Mouse (Mus musculus) midbrain, embryonic 10.5 days (tissue): ENCODE measurements at regions not wholly inside any gene's neighbourhood (a gene's known extent, or its start where the extent isn't known, plus 50 kb on each side); places are given as distances from the start of the nearest gene placed in this dataset.
"Not testable (repeated sequence)": the region's sequence is repeated elsewhere in the genome, so short reads cannot be mapped to it uniquely, and the experiment has no call there.

Experiments used
- DNase-seq: peaks from one replicate; pipeline ENCODE4 v3.0.0-alpha.2; 2017; ENCODE audit warnings: low spot score
- H3K27ac ChIP-seq: fragments of 300-500 bp; sonication (generic); replicated peaks from 2 replicates; pipeline ENCODE4 v1.5.1; 2016; ENCODE audit warnings: mild to moderate bottlenecking
- H3K27me3 ChIP-seq: fragments of 300-500 bp; sonication (generic); 2 replicates; pipeline ENCODE4 v1.6.1; 2016; ENCODE audit warnings: low read depth, mild to moderate bottlenecking; ENCODE audit not compliant: poor library complexity, severe bottlenecking
- H3K36me3 ChIP-seq: fragments of 300-500 bp; sonication (generic); 2 replicates; pipeline ENCODE4 v1.6.1; 2016; ENCODE audit warnings: mild to moderate bottlenecking, moderate library complexity
- H3K4me1 ChIP-seq: fragments of 300-500 bp; sonication (generic); 2 replicates; pipeline ENCODE4 v1.6.1; 2016
- H3K4me3 ChIP-seq: fragments of 300-500 bp; sonication (generic); 2 replicates; pipeline ENCODE4 v1.5.1; 2016; ENCODE audit warnings: mild to moderate bottlenecking, moderate library complexity
- H3K9me3 ChIP-seq: fragments of 300-500 bp; sonication (generic); replicated peaks from 2 replicates; pipeline ENCODE4 v1.6.1; 2016; ENCODE audit warnings: mild to moderate bottlenecking
- WGBS: fragments of 180-500 bp; shearing (Covaris S2); methylation state at CpG from one replicate; pipeline ENCODE4 v1.1.7; 2016; 5-methylcytosine and 5-hydroxymethylcytosine counted together

DNA sequence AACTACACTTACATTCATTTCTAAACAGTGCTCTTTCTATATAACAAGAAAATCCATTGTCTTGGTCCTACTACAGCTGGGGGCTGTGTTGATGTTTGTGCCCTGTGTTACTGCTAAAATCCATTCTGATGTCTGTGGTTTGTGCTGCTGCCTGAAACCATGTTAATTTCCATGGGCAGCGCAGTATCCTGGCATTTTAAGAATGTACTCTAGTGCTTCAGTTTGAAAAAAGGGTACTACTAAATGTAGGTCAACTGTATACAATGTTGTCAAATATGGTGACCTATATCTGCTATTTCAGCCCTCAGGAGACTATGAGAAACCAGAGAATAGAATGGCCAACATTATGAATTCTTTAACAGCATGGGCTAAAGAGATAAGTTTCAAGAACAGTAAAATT is 1052.2 kb downstream of the Hace1 start:
- DNase-seq, result no peak
- Histone ChIP-seq H3K4me3 (no peak overlapping the region), H3K27ac (no peak overlapping the region), H3K4me1 (no peaks in the 10 kb centered on the region), H3K9me3 (no peaks in the 10 kb centered on the region), H3K36me3 (no peaks in the 10 kb centered on the region), H3K27me3 (no peaks in the 10 kb centered on the region)
- 91% methylated on average over 1 of the region's 1 CpGs for WGBS

DNA sequence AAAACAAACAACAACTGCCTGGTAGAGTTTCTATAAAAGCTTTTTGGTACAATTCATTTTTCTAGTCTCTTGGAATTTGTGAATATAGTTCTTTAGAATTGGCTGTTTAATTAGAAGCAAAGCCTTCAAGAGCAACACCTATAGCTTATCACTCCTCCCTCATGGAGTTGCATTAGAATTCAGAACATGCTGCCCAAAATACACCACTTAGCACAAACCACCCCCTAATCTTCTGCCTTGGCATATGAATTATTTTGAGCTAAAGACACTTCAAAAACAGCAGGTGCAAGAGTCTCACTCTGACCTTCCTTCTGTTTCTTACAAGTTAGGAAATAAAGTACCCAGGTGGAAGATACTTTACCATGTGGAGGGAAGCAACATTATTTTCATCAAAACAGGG is 1085.4 kb downstream of the Hace1 start:
- H3K4me3 ChIP-seq, result no peak overlapping the region
- no peaks in the 10 kb centered on the region for H3K9me3 ChIP-seq
- no peaks in the 10 kb centered on the region for H3K4me1 ChIP-seq
- no peaks in the 10 kb centered on the region for H3K36me3 ChIP-seq
- DNase-seq, result no peak
- H3K27ac ChIP-seq, result no peak overlapping the region
- H3K27me3 ChIP-seq, result no peaks in the 10 kb centered on the region

DNA sequence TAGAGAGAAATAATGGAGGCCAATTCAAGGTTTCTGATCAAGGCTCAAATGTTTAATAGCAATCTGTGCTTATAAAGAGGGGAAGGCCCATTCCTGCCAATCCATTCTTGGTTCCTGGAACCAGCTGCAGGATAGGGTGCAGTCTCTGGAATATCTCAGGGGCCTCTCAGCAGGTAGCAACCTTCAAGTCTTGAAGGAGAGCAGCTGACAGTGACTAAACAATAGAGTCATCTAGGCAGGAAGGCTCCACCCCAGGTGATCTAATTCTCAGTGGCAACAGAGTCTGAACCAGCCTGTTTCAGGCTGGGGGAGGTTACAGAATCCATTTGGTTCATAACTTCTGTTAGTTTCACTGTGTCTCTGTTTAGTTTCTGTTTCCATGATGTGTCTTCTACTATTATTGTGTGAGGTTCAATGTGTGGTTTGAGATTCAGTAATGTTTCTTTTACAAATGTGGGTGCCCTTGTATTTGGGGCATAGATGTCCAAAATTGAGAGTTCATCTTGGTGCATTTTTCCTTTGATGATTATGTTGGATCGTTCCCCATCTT is 1112.3 kb downstream of the Hace1 start:
- DNase-seq, H3K27me3 ChIP-seq, H3K4me3 ChIP-seq, H3K9me3 ChIP-seq, H3K36me3 ChIP-seq, H3K4me1 ChIP-seq, H3K27ac ChIP-seq: not testable (repeated sequence)
- 93% methylated on average over 1 of the region's 1 CpGs for WGBS

DNA sequence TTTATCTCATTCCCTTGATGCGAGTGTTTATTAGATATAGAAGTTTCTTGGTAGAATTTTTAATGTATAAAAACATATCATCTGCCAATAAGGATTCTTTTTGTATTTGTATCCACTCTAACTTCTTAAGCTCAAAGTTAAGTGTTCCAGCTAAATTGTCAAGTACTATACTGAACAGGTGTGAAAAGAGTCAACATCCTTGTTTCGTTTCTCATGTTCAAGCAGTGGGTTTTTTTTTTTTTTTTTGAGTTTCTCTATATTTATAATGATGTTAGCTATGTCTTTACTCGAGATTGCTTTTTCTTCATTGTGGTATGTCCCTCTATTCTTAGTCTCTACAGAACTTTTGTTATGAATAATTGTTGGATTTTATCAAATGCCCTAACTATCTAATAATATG is 1115.0 kb downstream of the Hace1 start:
- DNase-seq, result no peak
- Histone ChIP-seq H3K36me3 (no peaks in the 10 kb centered on the region), H3K9me3 (no peaks in the 10 kb centered on the region), H3K27ac (no peak overlapping the region), H3K27me3 (no peaks in the 10 kb centered on the region), H3K4me3 (no peak overlapping the region), H3K4me1 (peaks cover under 1% of the 10 kb centered on the region; the same call in 1 of the 2 replicates)
- WGBS, result 95% methylated on average over 3 of the region's 3 CpGs

DNA sequence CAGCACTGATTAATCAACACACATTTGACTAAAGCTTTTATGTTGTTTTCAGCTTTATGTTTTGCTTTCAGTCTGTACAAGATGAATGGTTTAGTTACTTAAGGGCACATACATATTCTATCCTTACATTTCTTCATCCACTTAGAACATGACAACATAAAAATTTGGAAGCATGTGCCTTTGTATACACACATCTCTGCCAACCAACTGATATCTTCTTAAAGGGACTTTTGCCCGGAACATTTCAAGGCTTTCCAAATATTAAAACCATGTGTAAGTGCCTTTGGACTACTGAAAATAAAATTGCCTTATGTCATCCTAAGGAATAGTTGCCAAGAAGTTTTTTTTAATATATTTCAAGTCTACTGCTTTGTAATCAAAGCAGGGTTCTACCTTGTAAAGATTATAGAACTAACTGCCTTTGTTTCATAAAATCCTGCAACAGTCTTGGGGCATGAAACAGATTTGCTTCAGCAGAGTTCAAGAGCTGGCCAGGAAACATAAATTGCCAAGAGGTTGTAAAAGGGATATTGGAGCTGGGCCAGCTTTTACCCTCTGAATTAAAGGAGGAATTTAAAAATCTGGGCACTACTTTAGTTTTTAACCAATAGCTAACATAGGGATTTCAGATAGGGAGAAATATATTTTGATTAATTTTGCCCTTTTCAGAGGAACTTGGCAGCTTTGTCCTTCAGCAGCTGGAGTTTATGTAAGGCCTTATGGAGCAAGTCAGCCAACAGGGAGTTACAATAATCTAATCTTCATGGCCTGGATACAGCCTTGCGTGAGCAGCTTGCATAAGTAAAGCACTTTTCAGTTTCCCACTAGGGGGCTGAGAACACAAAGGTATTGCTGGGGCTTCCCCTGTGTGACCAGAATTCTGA is 1120.0 kb downstream of the Hace1 start:
- Histone ChIP-seq H3K9me3 (no peaks in the 10 kb centered on the region), H3K27me3 (no peaks in the 10 kb centered on the region), H3K4me1 (peaks cover 5% of the 10 kb centered on the region; the same call in 1 of the 2 replicates), H3K36me3 (no peaks in the 10 kb centered on the region), H3K27ac (no peak overlapping the region), H3K4me3 (no peak overlapping the region)
- DNase-seq, result no peak
- WGBS, result 56% methylated on average over 2 of the region's 2 CpGs

DNA sequence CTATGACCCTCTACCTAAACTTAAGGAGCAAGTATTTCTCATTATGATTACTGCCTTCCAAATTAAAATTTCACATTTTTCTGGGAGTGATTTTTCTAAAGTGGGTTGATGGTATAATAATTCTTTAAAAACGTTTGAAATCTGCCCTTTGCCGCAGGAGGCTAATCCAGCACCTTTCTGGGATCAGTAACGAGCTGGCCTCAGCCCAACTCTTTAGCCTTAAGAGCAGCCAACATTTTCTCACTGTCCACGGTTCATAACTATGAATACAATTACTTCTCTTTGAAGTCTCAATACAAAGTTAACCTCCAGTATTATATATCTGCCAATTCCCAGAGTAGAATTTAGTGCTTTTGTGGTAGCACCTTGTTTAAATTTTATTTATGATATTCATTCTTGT is 1123.6 kb downstream of the Hace1 start:
- Histone ChIP-seq H3K27me3 (no peaks in the 10 kb centered on the region), H3K4me3 (no peak overlapping the region), H3K27ac (no peak overlapping the region), H3K36me3 (no peaks in the 10 kb centered on the region), H3K9me3 (no peaks in the 10 kb centered on the region), H3K4me1 (peaks cover 5% of the 10 kb centered on the region; the same call in 1 of the 2 replicates)
- DNase-seq, result no peak
- WGBS, result 78% methylated on average over 4 of the region's 4 CpGs

DNA sequence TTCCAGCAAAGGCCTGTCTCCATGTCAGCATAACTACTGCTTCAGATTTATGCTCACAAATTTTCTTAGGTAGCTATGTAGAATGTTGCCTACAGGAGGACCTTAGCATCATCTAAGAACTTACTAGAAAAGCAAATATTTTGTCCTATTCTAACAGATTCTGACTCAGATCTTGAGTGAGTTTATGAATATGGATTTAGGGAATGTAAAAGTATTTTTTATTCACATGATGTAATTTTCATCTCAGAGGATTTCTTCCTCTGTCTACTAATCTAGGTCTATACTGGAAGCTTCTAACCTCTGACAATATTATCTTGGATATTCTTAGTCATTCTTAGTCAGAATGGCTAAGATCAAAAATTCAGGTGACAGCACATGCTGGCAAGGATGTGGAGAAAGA is 1130.4 kb downstream of the Hace1 start:
- DNase-seq, H3K27ac ChIP-seq: not testable (repeated sequence)

DNA sequence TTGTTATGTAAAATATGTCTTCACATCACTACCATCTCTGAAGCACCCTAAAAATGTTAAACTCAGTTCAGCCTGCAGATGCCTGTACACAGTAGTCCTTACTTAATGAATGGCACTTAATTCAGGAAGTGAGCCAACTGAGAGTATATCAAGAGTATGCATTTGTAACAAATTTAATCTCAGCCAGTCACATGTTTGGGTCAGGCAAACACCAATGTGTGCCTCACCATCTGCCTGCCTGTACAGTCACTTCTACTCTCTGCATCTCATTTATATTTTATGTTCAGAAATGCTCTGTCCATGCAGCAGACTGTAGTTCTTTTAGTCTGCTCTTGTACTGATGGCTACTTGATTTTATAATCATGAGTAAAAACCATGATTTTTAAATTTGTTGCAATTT is 1135.1 kb downstream of the Hace1 start:
- H3K27ac ChIP-seq, result no peak overlapping the region
- DNase-seq, result no peak
- no peaks in the 10 kb centered on the region for H3K27me3 ChIP-seq
- H3K4me3 ChIP-seq, result no peak overlapping the region
- H3K9me3 ChIP-seq, result no peaks in the 10 kb centered on the region
- H3K36me3 ChIP-seq, result no peaks in the 10 kb centered on the region
- H3K4me1 ChIP-seq, result no peaks in the 10 kb centered on the region

More for the DNA sequence above, 1130.4 kb downstream of the Hace1 start:
- not testable (repeated sequence) for H3K36me3 ChIP-seq, H3K4me3 ChIP-seq, H3K4me1 ChIP-seq, H3K27me3 ChIP-seq, H3K9me3 ChIP-seq

DNA sequence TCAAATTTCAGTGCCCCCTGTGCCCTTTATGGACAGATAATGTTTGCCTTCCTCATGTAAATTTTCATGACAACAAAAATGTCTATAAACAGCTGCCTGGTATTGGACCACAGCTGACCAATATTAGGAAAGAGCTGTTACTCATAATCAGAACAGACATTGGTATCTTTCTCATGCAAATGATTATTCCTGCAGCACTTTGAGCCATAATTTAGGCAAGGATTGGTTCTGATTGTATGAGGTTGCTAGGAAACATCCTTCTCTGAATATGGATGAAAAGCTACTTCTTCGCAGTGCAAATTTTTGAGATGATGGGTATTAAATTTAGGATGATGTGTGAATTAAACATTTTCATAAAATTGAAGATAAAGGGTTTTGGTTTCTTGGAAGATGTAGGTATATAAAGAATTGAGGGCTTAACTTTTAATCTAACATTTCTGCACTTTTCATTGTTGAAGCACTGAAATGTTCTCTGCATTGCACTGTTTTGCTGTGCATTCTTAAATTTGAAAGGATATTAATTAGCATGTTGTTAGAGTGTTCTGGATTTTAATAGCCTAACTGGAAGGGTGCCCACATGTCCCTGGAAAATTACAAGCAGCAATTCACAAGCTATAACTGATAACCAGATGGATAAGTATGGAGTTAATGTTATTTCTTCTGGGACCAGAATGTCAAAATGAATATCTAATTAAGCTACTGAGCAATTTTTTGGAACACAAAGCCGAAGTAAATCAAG is 1140.9 kb downstream of the Hace1 start:
- Histone ChIP-seq H3K36me3 (no peaks in the 10 kb centered on the region), H3K4me3 (no peak overlapping the region), H3K27ac (no peak overlapping the region), H3K4me1 (peaks cover 3% of the 10 kb centered on the region; the same call in 1 of the 2 replicates), H3K27me3 (no peaks in the 10 kb centered on the region), H3K9me3 (no peaks in the 10 kb centered on the region)
- DNase-seq, result no peak
- WGBS, result 81% methylated on average over 2 of the region's 2 CpGs

DNA sequence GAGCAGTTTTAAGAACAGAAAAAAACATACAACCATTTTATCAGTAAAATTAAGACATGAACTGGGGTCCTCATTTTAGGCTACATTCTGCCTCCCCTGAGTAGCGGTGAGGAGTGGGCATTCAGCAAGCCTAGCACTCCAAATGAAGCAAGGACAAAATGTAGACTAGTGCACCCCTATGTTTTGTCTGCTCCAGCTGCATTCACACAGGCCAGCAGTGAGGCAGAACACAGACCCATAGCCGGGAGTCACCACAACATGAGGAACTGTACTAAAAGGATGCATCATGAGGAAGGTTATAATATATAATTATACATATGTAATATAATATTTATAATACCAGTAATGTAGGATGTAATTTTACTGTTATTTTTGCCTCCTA is 1141.5 kb downstream of the Hace1 start:
- Histone ChIP-seq H3K27ac (no peak overlapping the region), H3K9me3 (no peaks in the 10 kb centered on the region), H3K4me3 (no peak overlapping the region), H3K36me3 (no peaks in the 10 kb centered on the region), H3K27me3 (no peaks in the 10 kb centered on the region), H3K4me1 (peaks cover 3% of the 10 kb centered on the region; the same call in 1 of the 2 replicates)
- WGBS, result 86% methylated on average over 2 of the region's 2 CpGs
- no peak for DNase-seq

DNA sequence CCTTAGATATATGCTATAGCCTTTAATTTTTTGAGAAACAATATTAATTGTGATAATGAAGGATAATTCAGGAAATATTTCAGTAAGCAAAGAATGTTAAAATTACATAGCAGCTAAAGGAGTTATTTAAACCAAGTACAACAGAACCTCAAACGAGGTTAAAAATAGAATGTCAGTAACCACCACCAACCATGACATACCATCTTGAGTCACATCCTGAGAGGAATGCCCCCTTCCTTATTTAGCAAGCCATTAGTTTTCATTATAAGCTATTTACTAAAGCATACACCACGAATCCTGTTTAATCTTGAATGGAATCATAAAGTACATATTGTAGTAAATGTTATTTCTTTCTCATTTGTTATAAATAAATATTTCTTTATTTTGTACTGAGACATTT is 1146.0 kb downstream of the Hace1 start:
- Histone ChIP-seq H3K4me1 (no peaks in the 10 kb centered on the region), H3K9me3 (no peaks in the 10 kb centered on the region), H3K27me3 (no peaks in the 10 kb centered on the region), H3K27ac (no peak overlapping the region), H3K36me3 (no peaks in the 10 kb centered on the region), H3K4me3 (no peak overlapping the region)
- DNase-seq, result no peak
- 85% methylated on average over 2 of the region's 2 CpGs for WGBS

DNA sequence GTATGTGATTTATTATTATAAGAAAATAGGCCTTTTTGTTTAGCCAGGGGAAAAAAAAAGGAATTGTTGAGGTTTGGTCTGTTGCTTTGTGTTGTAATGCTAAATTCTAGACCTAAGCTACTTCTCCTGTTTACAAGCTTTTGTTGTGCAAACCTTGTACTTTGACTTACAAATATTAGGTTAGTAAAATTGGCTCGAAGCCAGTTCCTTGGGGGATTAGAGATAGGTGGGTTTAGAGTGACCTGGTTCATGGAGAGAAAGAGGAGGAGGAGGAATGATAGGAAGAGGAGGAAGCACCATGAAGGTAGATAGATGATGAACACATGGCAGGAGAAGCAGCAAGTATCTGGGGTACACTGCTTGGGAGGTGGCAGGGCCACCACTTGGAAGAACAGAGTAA is 1153.0 kb downstream of the Hace1 start:
- H3K27me3 ChIP-seq, result no peaks in the 10 kb centered on the region
- no peak for DNase-seq
- H3K4me3 ChIP-seq, result no peak overlapping the region
- H3K36me3 ChIP-seq, result no peaks in the 10 kb centered on the region
- H3K27ac ChIP-seq, result no peak overlapping the region
- 79% methylated on average over 1 of the region's 1 CpGs for WGBS
- H3K4me1 ChIP-seq, result 0 out of 2 replicates have a peak, but pooled peaks cover 5% of the 10 kb centered on the region
- H3K9me3 ChIP-seq, result no peaks in the 10 kb centered on the region

DNA sequence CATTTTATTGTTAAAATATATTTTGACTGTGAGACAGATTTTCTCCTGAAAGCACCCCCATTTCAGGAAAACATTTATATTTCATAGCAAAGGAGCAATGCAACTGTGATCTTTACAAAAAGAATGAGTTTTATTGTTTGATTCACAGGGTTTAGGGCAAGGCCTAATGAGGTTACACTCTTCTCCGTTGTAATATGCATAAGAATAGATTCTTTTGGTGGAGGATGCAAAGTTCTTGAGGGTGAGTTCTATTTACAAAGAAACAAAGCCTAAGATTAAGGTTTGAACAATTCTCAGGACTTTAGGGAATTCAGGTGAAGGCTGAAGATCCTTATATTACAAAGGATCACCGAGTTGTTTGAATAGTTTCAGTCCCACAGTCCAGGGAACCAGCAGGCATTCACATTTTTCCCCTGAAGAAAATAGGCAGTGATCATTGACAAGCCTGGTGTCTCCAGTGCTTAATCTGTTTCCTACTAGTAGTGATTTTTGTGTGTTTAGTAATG is 1156.2 kb downstream of the Hace1 start:
- 0 out of 2 replicates have a peak, but pooled peaks cover 5% of the 10 kb centered on the region for H3K4me1 ChIP-seq
- H3K27me3 ChIP-seq, result no peaks in the 10 kb centered on the region
- H3K9me3 ChIP-seq, result no peaks in the 10 kb centered on the region
- no peak for DNase-seq
- no peak overlapping the region for H3K27ac ChIP-seq
- no peaks in the 10 kb centered on the region for H3K36me3 ChIP-seq
- 8% methylated on average over 2 of the region's 2 CpGs for WGBS
- no peak overlapping the region for H3K4me3 ChIP-seq
